Mouse (Mus musculus) midbrain, embryonic 10.5 days (tissue): ENCODE measurements around the gene Dagla. TPM values are rescaled to one million over a fixed set of nuclear protein-coding genes. Genes with fewer than 3 reads are reported as not detected.

Source experiments
- DNase-seq: peaks from one replicate; pipeline ENCODE4 v3.0.0-alpha.2; 2017; ENCODE audit warnings: low spot score
- H3K27ac ChIP-seq: fragments of 300-500 bp; sonication (generic); replicated peaks from 2 replicates; pipeline ENCODE4 v1.5.1; 2016; ENCODE audit warnings: mild to moderate bottlenecking
- H3K27me3 ChIP-seq: fragments of 300-500 bp; sonication (generic); 2 replicates; pipeline ENCODE4 v1.6.1; 2016; ENCODE audit warnings: low read depth, mild to moderate bottlenecking; ENCODE audit not compliant: poor library complexity, severe bottlenecking
- H3K36me3 ChIP-seq: fragments of 300-500 bp; sonication (generic); 2 replicates; pipeline ENCODE4 v1.6.1; 2016; ENCODE audit warnings: mild to moderate bottlenecking, moderate library complexity
- H3K4me1 ChIP-seq: fragments of 300-500 bp; sonication (generic); 2 replicates; pipeline ENCODE4 v1.6.1; 2016
- H3K4me3 ChIP-seq: fragments of 300-500 bp; sonication (generic); 2 replicates; pipeline ENCODE4 v1.5.1; 2016; ENCODE audit warnings: mild to moderate bottlenecking, moderate library complexity
- H3K9me3 ChIP-seq: fragments of 300-500 bp; sonication (generic); replicated peaks from 2 replicates; pipeline ENCODE4 v1.6.1; 2016; ENCODE audit warnings: mild to moderate bottlenecking
- WGBS: fragments of 180-500 bp; shearing (Covaris S2); methylation state at CpG from one replicate; pipeline ENCODE4 v1.1.7; 2016; 5-methylcytosine and 5-hydroxymethylcytosine counted together
- polyA plus RNA-seq: library from polyadenylated mRNA; unstranded; fragments of >200 nt; fragmentation: Nextera tagmentation; extraction: Ambion mirVana; gene quantifications from 2 replicates; pipeline ENCODE4 v1.2.1, GENCODE M21; 2016

The Dagla gene
- polyA plus RNA-seq, 1 experiment from 2014 or later: 1.8 TPM

- Histone ChIP-seq H3K36me3 (no peaks in the 10 kb centered on the region), H3K4me3 (no peak overlapping the region), H3K27me3 (peaks cover 50% of the 10 kb centered on the region), H3K4me1 (peaks cover 18% of the 10 kb centered on the region), H3K27ac (no peak overlapping the region), H3K9me3 (no peaks in the 10 kb centered on the region)
- DNase-seq: no peak
- WGBS: 88% methylated on average over 12 of the region's 12 CpGs
These were observed 963 bp upstream of the Dagla start for GRCm38 (mm10) chr19:10305640-10306039.

DNA sequence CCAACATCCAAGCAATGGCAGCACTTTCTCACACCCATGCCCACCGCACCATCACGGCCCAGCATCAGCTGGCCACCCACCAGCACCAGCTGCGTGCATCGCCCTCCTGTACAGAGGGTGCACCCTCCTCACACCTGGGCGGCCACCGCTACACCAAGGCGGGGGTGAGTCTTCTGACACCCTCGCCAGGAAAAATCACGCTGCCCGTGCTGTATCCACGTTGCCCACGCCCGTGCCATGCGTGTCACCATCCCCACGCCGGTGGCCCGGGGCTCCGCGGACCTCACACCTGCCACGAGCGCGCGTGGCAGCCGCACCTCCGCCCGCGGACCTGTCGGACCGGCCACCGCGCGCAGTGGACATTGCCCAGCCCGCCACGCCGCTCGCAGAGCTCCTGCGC lies 282 bp downstream of the Dagla start:
- Histone ChIP-seq H3K27ac (peak overlapping the region; percentile 89), H3K27me3 (peaks cover 50% of the 10 kb centered on the region), H3K9me3 (no peaks in the 10 kb centered on the region), H3K4me3 (peak overlapping the region; percentile 78), H3K36me3 (no peaks in the 10 kb centered on the region), H3K4me1 (peaks cover 18% of the 10 kb centered on the region)
- DNase-seq: no peak
- WGBS: 6% methylated on average over 37 of the region's 37 CpGs

DNA sequence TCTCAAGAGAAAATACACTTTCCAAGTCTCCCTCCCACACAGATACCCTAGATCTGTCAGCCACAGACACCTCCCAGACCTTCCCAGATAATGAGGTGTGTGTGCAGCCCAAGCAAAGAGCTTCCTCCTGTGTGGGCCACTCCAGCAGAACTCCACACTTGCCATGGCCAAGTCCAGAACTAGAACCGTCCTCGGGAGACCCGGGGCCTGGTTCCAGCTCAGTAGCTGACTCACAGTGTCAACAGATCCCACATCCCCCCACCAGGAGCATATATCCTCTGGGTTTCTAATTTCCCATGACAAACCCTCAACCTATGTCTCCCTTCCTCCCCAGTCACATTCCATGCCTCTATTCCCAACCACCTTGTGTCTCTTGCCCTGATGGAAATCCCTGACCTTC lies 1.8 kb downstream of the Dagla start:
- Histone ChIP-seq H3K36me3 (no peaks in the 10 kb centered on the region), H3K4me1 (peaks cover 18% of the 10 kb centered on the region), H3K4me3 (no peak overlapping the region), H3K27ac (no peak overlapping the region), H3K9me3 (no peaks in the 10 kb centered on the region), H3K27me3 (peaks cover 50% of the 10 kb centered on the region)
- no peak for DNase-seq
- 94% methylated on average over 3 of the region's 3 CpGs for WGBS

GRCm38 (mm10) chr19:10301866-10302356 lies 2.8 kb downstream of the Dagla start:
- DNase-seq: no peak
- H3K4me1 ChIP-seq: peaks cover 21% of the 10 kb centered on the region
- WGBS: 77% methylated on average over 4 of the region's 4 CpGs
- peaks cover 52% of the 10 kb centered on the region for H3K27me3 ChIP-seq
- H3K9me3 ChIP-seq: no peaks in the 10 kb centered on the region
- H3K36me3 ChIP-seq: no peaks in the 10 kb centered on the region
- H3K27ac ChIP-seq: no peak overlapping the region
- no peak overlapping the region for H3K4me3 ChIP-seq

- Histone ChIP-seq H3K36me3 (no peaks in the 10 kb centered on the region), H3K27ac (no peak overlapping the region), H3K4me3 (no peak overlapping the region), H3K4me1 (peaks cover 27% of the 10 kb centered on the region), H3K27me3 (peaks cover 50% of the 10 kb centered on the region), H3K9me3 (no peaks in the 10 kb centered on the region)
- whole genome bisulfite sequencing: 83% methylated on average over 11 of the region's 11 CpGs
- no peak for DNase-seq
These were observed 3.4 kb downstream of the Dagla start for GRCm38 (mm10) chr19:10301263-10301662.

DNA sequence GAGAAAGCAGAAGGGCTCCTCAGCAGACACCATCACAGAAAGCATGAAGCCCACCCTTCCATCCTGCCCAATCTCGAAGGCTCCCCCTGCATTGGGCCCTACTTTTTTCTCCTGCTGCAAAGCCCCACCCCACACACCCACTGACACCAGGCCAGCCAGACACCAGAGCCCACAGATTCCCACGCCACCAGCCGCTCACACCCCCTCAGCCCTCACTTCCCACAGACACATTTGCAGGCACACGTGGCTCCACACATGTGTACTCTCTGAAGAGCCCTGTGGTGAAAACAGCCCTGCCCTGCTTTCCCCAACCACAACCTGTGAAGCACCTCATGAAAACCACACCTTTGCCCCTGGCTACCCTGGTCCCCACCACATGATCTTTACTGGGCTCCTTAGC lies 3.9 kb downstream of the Dagla start:
- peaks cover 32% of the 10 kb centered on the region for H3K4me1 ChIP-seq

GRCm38 (mm10) chr19:10298268-10298667 lies 6.4 kb downstream of the Dagla start:
- Histone ChIP-seq H3K27ac (no peak overlapping the region), H3K4me3 (no peak overlapping the region), H3K36me3 (no peaks in the 10 kb centered on the region), H3K27me3 (peaks cover 36% of the 10 kb centered on the region), H3K9me3 (no peaks in the 10 kb centered on the region), H3K4me1 (peaks cover 35% of the 10 kb centered on the region)
- WGBS: 83% methylated on average over 4 of the region's 4 CpGs
- no peak for DNase-seq

More for the DNA sequence above, 3.9 kb downstream of the Dagla start:
- no peak for DNase-seq
- Histone ChIP-seq H3K36me3 (no peaks in the 10 kb centered on the region), H3K27ac (no peak overlapping the region), H3K27me3 (peaks cover 45% of the 10 kb centered on the region), H3K4me3 (no peak overlapping the region), H3K9me3 (no peaks in the 10 kb centered on the region)
- WGBS: 89% methylated on average over 4 of the region's 4 CpGs

DNA sequence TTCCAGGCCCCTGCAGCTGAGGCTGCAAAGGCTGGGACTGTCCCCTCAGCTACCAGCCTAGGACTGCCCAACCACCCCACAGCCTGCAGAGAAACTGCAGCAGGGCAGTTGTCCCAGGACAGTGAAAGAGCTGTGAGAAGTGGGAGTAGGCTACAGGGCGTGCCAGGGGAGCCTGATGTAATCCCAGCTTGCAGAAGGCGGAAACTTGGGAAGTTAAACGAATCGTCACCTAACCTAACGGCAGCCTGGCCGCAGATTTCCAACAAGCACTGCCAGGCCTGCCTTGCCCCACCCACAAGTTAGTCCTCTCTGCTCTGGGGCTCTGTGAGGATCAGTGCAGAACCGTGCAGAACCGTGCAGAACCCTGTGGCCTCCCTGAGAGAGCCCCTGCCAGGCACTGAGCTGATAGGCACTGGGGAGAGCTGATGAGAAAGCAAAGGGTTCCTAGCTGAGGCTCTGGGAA lies 7.6 kb downstream of the Dagla start:
- WGBS: 30% methylated on average over 8 of the region's 8 CpGs
- H3K27ac ChIP-seq: peak overlapping the region; percentile 43

GRCm38 (mm10) chr19:10296306-10296705 lies 8.4 kb downstream of the Dagla start:
- Histone ChIP-seq H3K27me3 (peaks cover 21% of the 10 kb centered on the region; the same call in 1 of the 2 replicates), H3K27ac (peak overlapping the region; percentile 49), H3K4me3 (no peak overlapping the region), H3K9me3 (no peaks in the 10 kb centered on the region), H3K36me3 (no peaks in the 10 kb centered on the region), H3K4me1 (peaks cover 44% of the 10 kb centered on the region)
- no peak for DNase-seq
- WGBS: 31% methylated on average over 5 of the region's 5 CpGs

More for the DNA sequence above, 7.6 kb downstream of the Dagla start:
- Histone ChIP-seq H3K9me3 (no peaks in the 10 kb centered on the region), H3K4me3 (no peak overlapping the region), H3K27me3 (peaks cover 25% of the 10 kb centered on the region), H3K4me1 (peaks cover 39% of the 10 kb centered on the region), H3K36me3 (no peaks in the 10 kb centered on the region)
- DNase-seq: no peak

GRCm38 (mm10) chr19:10294631-10295562 lies 9.8 kb downstream of the Dagla start:
- no peak overlapping the region for H3K4me3 ChIP-seq
- H3K9me3 ChIP-seq: no peaks in the 10 kb centered on the region
- WGBS: 47% methylated on average over 20 of the region's 20 CpGs
- H3K27ac ChIP-seq: peak overlapping the region; percentile 59; the same call in 1 of the 2 replicates
- H3K27me3 ChIP-seq: peaks cover 21% of the 10 kb centered on the region; the same call in 1 of the 2 replicates
- no peaks in the 10 kb centered on the region for H3K36me3 ChIP-seq
- H3K4me1 ChIP-seq: peaks cover 55% of the 10 kb centered on the region
- DNase-seq: no peak

DNA sequence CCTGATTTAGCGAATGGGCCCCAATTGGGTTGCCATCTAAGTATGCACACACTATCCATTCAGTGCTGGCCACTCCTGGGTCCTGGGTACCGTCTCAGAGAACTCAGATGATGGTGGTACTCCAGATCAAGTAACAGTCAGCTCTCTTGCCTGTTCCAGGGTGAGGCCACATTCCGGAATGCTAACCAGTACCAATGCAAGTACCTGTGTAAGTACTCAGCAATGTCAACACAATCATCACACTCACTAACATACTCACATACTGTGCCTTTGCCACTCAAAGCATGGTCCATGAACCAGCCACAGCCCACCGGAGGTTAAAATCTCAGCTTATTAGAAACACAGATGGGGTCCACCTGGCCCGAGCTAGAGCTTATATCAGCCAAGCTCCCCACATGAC lies 10.7 kb downstream of the Dagla start:
- Histone ChIP-seq H3K4me1 (peaks cover 55% of the 10 kb centered on the region), H3K36me3 (no peaks in the 10 kb centered on the region), H3K27me3 (peaks cover 21% of the 10 kb centered on the region; the same call in 1 of the 2 replicates), H3K9me3 (no peaks in the 10 kb centered on the region), H3K27ac (no peak overlapping the region), H3K4me3 (no peak overlapping the region)
- no peak for DNase-seq
- 86% methylated on average over 5 of the region's 5 CpGs for WGBS

GRCm38 (mm10) chr19:10291896-10292490 lies 12.7 kb downstream of the Dagla start:
- H3K27me3 ChIP-seq: peaks cover 14% of the 10 kb centered on the region; the same call in 1 of the 2 replicates
- no peak overlapping the region for H3K4me3 ChIP-seq
- DNase-seq: no peak
- no peaks in the 10 kb centered on the region for H3K36me3 ChIP-seq
- no peaks in the 10 kb centered on the region for H3K9me3 ChIP-seq
- WGBS: 78% methylated on average over 9 of the region's 9 CpGs
- H3K27ac ChIP-seq: no peak overlapping the region
- peaks cover 50% of the 10 kb centered on the region for H3K4me1 ChIP-seq
